In the genomic region with DNA sequence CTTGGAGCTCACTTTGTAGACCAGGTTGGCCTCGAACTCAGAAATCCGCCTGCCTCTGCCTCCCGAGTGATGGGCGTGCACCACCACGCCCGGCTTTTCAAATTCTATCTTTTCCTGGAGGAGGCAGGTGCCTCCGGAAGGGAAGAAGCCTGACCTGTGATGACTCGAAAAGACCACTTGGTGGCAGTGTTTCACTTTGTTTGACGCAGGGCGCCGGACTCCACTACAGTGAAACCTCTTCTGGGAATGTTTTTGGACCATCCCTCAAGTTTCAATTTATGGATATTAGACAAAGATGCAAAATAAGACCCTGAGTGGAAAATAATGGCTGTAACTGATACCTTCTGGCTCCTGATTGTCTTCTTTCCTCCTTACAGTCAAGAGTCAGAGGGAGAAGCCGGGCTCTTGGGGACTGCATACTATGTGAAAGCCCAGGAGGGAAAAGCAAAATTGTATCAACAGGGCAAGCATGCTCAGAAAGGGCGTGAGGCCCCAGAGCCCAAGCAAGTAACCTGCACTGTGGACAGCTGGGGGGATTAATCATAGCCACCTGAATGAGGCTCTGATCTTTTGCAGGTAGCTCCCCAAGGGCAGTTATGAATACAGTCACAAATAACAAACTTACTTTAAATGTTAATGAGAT, we compare ENCODE assay signal across 8 mouse cellular contexts. TPM values are rescaled to one million over a fixed set of nuclear protein-coding genes. Genes with fewer than 3 reads are reported as not detected.
A peak's percentile ranks its signal among the peaks of the same experiment; 100 is the strongest.
DNase-seq lines count a peak whose midpoint lies in the region; ATAC-seq lines count a peak whose summit lies in the region.
"Had no signal": no experiment of that assay in that cellular context is flagged by ENCODE, and none has a peak within 500 bp of the region (broad histone marks: within the 10 kb centered on the region; RNA-seq: fewer than 3 reads in every experiment).

No protein-coding gene starts in this region.

- peak; percentile 10 for DNase-seq in 3134 (ENCODE audit: extremely low read depth, insufficient read length, low spot score)
- peak; percentile 7 for DNase-seq in CD4-positive helper T cell, adult 2 months (ENCODE audit: low read depth, low spot score)
- peak; percentile 32 for DNase-seq in c-Kit-positive CD71-positive TER-119-negative erythroid progenitor cells, embryonic 14.5 days (ENCODE audit: low read depth)
- DNase-seq in kidney, postnatal 14 days = peak; percentile 64
- peak; percentile 27 to 43 for DNase-seq in lung, adult 18-20 months
- peak; percentile 60 for DNase-seq in right cerebral cortex, postnatal 14 days

- WGBS in forebrain, embryonic 12.5 days = 14% methylated on average over 13 of the region's 13 CpGs

- 0 out of 2 replicates have a peak, but pooled peaks have one; percentile 30 for ATAC-seq in forebrain, embryonic 12.5 days (ENCODE audit: low FRiP score)

- no peak overlapping the region for H3K27ac ChIP-seq in forebrain, embryonic 12.5 days
- H3K27ac ChIP-seq: limb, embryonic 15.5 days had no signal

- no peaks in the 10 kb centered on the region for H3K9me3 ChIP-seq in forebrain, embryonic 12.5 days
- H3K9me3 ChIP-seq: limb, embryonic 15.5 days had no signal

- H3K9ac ChIP-seq in forebrain, embryonic 12.5 days = no peak overlapping the region
- H3K9ac ChIP-seq: limb, embryonic 15.5 days had no signal

- no peaks in the 10 kb centered on the region for H3K36me3 ChIP-seq in forebrain, embryonic 12.5 days (replicated peaks)
- H3K36me3 ChIP-seq: limb, embryonic 15.5 days had no signal

- H3K4me2 ChIP-seq in forebrain, embryonic 12.5 days = no peak overlapping the region
- H3K4me2 ChIP-seq: limb, embryonic 15.5 days had no signal

- H3K4me3 ChIP-seq in forebrain, embryonic 12.5 days (replicated peaks) = no peak overlapping the region
- H3K4me3 ChIP-seq: limb, embryonic 15.5 days had no signal

- peaks cover 7% of the 10 kb centered on the region; the same call in 1 of the 2 replicates for H3K27me3 ChIP-seq in forebrain, embryonic 12.5 days

- no peaks in the 10 kb centered on the region; the same call in 1 of the 2 replicates for H3K4me1 ChIP-seq in forebrain, embryonic 12.5 days

RNA-seq across cellular contexts. Expression of gene Slc28a3, which starts 26.8 kb away (rescaled TPM):
- not detected in 2 replicates for polyA plus RNA-seq in forebrain, embryonic 12.5 days (2016; fragmentation: Nextera tagmentation; extraction: Ambion mirVana)

Comparison
In these comparisons a context has a peak if more than half of its experiments do, and no peak if none do; other contexts are left out.
1. DNase-seq: peak in every context shown above with its lines; median percentile 64 in kidney, postnatal 14 days; 60 in right cerebral cortex, postnatal 14 days; 35 in lung, adult 18-20 months; 32 in c-Kit-positive CD71-positive TER-119-negative erythroid progenitor cells, embryonic 14.5 days; 10 in 3134; 7 in CD4-positive helper T cell, adult 2 months.